Mouse (Mus musculus): ENCODE measurements around the gene Dpp4.
A peak's percentile ranks its signal among the peaks of the same experiment; 100 is the strongest.

The Dpp4 gene

GRCm38 (mm10) chr2:62412081-62412821 lies at the start of gene Dpp4:
Dpp4 (minus strand) TSS chr2:62412231.
- no peak for DNase-seq

GRCm38 (mm10) chr2:62460815-62461450 lies 48.9 kb upstream of the Dpp4 start:
- no peak for DNase-seq

- no peak for DNase-seq
Measured at GRCm38 (mm10) chr2:62460231-62460710, 48.2 kb upstream of the Dpp4 start.

GRCm38 (mm10) chr2:62459241-62460174 lies 47.5 kb upstream of the Dpp4 start:
- no peak for DNase-seq

GRCm38 (mm10) chr2:62458070-62458469 lies 46.0 kb upstream of the Dpp4 start:
- peak; percentile 9 for DNase-seq

GRCm38 (mm10) chr2:62454991-62455390 lies 43.0 kb upstream of the Dpp4 start:
- no peak for DNase-seq

- no peak for DNase-seq
Measured at GRCm38 (mm10) chr2:62454033-62454432, 42.0 kb upstream of the Dpp4 start.

GRCm38 (mm10) chr2:62450364-62450763 lies 38.3 kb upstream of the Dpp4 start:
- DNase-seq, result no peak

GRCm38 (mm10) chr2:62449692-62450346 lies 37.8 kb upstream of the Dpp4 start:
- no peak for DNase-seq

- DNase-seq, result no peak
Measured at GRCm38 (mm10) chr2:62440802-62441544, 28.9 kb upstream of the Dpp4 start.

- DNase-seq, result no peak
Measured at GRCm38 (mm10) chr2:62440083-62440482, 28.1 kb upstream of the Dpp4 start.

- no peak for DNase-seq
Measured at GRCm38 (mm10) chr2:62431245-62431795, 19.3 kb upstream of the Dpp4 start.

- DNase-seq, result no peak
Measured at GRCm38 (mm10) chr2:62425941-62426340, 13.9 kb upstream of the Dpp4 start.

- DNase-seq, result no peak
Measured at GRCm38 (mm10) chr2:62423343-62423776, 11.3 kb upstream of the Dpp4 start.

GRCm38 (mm10) chr2:62422515-62423342 lies 10.7 kb upstream of the Dpp4 start:
- no peak for DNase-seq

- no peak for DNase-seq
Measured at GRCm38 (mm10) chr2:62421229-62421628, 9.2 kb upstream of the Dpp4 start.

- DNase-seq, result no peak
Measured at GRCm38 (mm10) chr2:62420045-62420444, 8.0 kb upstream of the Dpp4 start.

GRCm38 (mm10) chr2:62417233-62417632 lies 5.2 kb upstream of the Dpp4 start:
- DNase-seq, result no peak

GRCm38 (mm10) chr2:62411211-62412080 lies 585 bp downstream of the Dpp4 start:
- DNase-seq, result no peak
